Mouse (Mus musculus) c-Kit-positive CD71-positive TER-119-negative erythroid progenitor cells, embryonic 14.5 days (primary cell): ENCODE results near the gene Wdr73.
A peak's percentile ranks its signal among the peaks of the same experiment; 100 is the strongest.

Experiments
- DNase-seq: peaks from one replicate; pipeline ENCODE4 v3.0.0-alpha.2; 2013; ENCODE audit warnings: low read depth

The Wdr73 gene

GRCm38 (mm10) chr7:80855316-80855715 is 45.8 kb downstream of the Wdr73 start:
- DNase-seq: no peak

- no peak for DNase-seq
These were observed 47.9 kb downstream of the Wdr73 start for GRCm38 (mm10) chr7:80853218-80853617.

- DNase-seq: no peak
These were observed 50.5 kb downstream of the Wdr73 start for GRCm38 (mm10) chr7:80850520-80850919.

- peak; percentile 50 for DNase-seq
These were observed 51.4 kb downstream of the Wdr73 start for GRCm38 (mm10) chr7:80849710-80850109.

GRCm38 (mm10) chr7:80849267-80849666 is 51.8 kb downstream of the Wdr73 start:
- no peak for DNase-seq

GRCm38 (mm10) chr7:80846709-80847108 is 54.4 kb downstream of the Wdr73 start:
- DNase-seq: no peak

- no peak for DNase-seq
These were observed 54.8 kb downstream of the Wdr73 start for GRCm38 (mm10) chr7:80846280-80846678.

- DNase-seq: no peak
These were observed 55.3 kb downstream of the Wdr73 start for GRCm38 (mm10) chr7:80845621-80846279.

- DNase-seq: no peak
These were observed 56.4 kb downstream of the Wdr73 start for GRCm38 (mm10) chr7:80844691-80845090.

GRCm38 (mm10) chr7:80843910-80844640 is 57.0 kb downstream of the Wdr73 start:
- no peak for DNase-seq

- no peak for DNase-seq
These were observed 57.9 kb downstream of the Wdr73 start for GRCm38 (mm10) chr7:80843176-80843575.

GRCm38 (mm10) chr7:80842132-80842531 is 58.9 kb downstream of the Wdr73 start:
- DNase-seq: no peak

- no peak for DNase-seq
These were observed 60.1 kb downstream of the Wdr73 start for GRCm38 (mm10) chr7:80840937-80841336.
